Mouse (Mus musculus) ES-CJ7 (cell line): ENCODE measurements around the gene Dspp.

Source experiments
- DNase-seq: peaks from one replicate; pipeline ENCODE4 v3.0.0; 2011; ENCODE audit warnings: low read depth, low spot score

The Dspp gene

GRCm38 (mm10) chr5:104195086-104195485 is 24.6 kb downstream of the Dspp start:
- DNase-seq, result no peak

DNA sequence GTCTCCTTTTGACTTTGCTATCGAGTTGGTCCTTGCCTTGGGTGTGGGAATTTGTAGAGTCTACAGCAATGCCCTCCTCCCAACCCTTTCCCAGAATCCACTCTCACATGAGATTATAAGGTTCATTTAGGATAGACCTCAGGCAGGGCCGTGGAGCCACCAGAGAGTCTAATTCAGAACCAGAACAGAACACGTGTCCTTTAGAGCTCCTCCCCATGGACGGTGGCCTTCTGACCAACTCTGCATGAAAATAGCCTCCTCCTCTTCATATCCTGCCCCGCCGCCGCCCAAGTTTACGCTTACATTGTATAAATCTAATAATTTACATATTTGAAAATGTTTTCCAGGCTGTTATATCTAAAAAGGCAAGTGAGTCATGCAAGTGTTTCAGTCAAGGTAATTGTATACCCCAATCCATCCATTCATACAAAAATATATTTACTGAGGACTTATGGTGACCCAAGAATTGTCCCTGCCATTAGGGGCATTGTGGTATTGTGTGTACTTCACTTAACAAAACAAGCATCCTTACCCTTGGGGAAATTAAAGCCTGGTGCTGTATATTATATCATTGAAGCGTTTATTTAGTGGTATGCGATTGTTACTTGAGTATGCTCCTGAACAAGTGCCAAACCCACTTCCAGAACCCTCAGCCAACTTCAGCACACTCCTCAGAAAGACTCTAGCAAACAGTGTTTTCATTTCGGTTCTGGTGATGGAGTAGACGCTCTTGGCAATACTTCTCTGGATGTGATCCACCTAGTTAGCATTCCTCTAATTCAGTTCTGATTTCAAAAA is 30.8 kb downstream of the Dspp start:
- DNase-seq, result no peak

- no peak for DNase-seq
Observed at GRCm38 (mm10) chr5:104202351-104202750, 31.8 kb downstream of the Dspp start, which contains the start of gene Dmp1. TSS of gene Dmp1 (plus strand) at chr5:104202613.

DNA sequence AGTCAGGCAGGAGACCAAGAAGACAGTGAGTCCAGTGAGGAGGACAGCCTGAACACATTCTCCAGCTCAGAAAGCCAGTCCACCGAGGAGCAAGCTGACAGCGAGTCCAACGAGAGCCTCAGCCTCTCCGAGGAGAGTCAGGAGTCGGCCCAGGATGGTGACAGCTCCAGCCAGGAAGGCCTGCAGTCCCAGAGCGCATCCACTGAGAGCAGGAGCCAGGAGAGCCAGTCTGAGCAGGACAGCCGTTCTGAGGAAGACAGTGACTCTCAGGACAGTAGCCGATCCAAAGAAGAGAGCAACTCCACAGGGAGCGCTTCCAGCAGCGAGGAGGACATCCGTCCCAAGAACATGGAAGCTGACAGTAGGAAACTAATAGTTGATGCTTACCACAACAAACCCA is 42.0 kb downstream of the Dspp start:
- DNase-seq, result no peak

- DNase-seq, result peak; percentile 56
Observed at GRCm38 (mm10) chr5:104218926-104219325, 48.4 kb downstream of the Dspp start.

DNA sequence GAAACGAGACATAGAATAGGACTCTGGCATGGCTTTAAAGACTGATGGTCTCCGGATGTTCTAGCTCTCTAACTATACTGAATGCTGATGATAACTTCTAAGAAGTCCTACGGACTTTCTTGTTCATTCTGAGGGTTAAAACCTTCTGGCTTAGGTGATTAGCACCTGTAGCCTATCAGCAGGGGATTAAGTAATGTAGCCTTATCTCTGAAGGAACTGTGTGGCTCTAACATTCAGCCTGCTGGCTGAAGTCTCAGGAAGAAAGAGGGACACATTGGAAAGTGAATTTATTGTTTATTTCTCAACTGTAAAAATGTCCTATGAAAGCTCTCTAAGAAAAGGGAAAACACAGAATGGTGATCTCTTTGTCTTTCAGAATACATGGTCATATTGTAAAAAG is 53.8 kb downstream of the Dspp start:
- no peak for DNase-seq

DNA sequence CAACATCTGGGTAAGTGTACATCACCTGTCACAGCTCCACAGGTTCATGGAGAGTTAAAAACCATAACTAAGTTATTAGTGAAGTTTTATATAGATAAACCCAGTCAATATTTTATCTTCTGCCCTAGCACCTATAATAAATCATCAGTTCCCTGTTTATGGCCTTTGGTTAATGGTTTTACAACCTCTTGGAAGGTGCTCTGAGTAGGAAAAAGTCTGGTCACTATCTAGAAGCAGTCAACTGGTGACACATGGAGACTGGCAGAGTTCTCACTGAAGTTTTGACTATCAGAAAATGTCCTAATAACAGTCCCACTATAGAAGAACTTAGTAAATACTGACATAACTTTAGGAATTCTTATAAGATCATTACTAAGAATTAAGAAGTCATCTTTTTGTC is 54.2 kb downstream of the Dspp start:
- no peak for DNase-seq

DNA sequence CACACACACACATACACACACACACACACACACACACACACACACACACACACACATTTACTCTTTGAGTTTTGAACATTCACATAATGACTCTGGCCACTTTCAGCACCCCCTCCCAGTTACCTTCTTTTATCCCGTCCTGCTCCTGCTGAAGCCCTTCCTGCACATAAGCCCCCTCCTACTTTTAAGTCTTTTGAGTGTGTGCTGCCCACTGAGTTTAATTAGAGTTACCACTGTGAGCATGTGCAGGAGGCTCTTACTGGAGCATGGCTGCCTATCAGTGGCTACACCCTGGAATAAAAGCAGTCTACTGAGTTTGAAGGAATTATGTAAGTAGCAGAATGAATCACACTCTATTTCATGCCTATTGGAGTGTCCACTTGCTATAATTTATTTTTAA is 58.0 kb downstream of the Dspp start:
- no peak for DNase-seq
